In the genomic region with DNA sequence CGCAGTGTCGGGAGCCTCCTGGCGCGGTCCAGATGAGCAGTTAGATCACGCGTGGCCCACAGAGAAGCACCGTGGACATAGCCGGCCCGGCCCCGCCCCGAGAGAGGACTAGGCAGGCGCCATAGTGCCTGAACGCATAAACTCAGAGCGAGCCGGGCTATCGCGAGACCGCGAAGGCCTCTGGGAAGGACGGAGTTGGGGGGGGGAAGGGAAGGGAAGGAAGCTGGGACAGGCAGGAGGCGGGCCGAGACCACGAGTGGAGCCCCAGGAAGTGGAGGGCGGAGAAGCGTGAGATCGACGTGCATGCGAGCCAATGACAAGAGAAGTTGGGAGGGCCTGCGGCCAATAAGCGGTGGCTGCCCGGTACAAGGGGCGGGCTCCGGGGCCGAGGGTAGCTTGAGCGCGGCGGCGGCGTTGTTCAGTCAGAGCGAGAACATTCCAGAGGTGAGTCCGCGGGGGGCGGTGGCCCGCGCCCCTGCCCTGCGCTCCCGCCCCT, we compare ENCODE assay signal across 8 mouse cellular contexts. TPM values are rescaled to one million over a fixed set of nuclear protein-coding genes. Genes with fewer than 3 reads are reported as not detected.
DNase-seq lines count a peak whose midpoint lies in the region; ATAC-seq and TF ChIP-seq lines count a peak whose summit lies in the region.

Gene Eif5 (plus strand): TSS at position 221 of the 496 bp plus-strand sequence.

- no peak for TF ChIP-seq CTCF in C2C12 (IDR thresholded peaks at IDR 0.05; ENCODE audit: control insufficient read depth, insufficient read depth, insufficient read length)
- TF ChIP-seq CTCF in brain, embryonic 14.5 days (IDR thresholded peaks at IDR 0.05; ENCODE audit: borderline replicate concordance, extremely low read depth, insufficient read depth, insufficient read length) = no peak
- no peak for TF ChIP-seq CTCF in liver, adult 2 months (IDR thresholded peaks at IDR 0.05; ENCODE audit: low read depth, low read length)

- WGBS in heart, embryonic 11.5 days (ENCODE audit: insufficient replicate concordance) = under 1% methylated on average over 44 of the region's 47 CpGs
- WGBS in kidney, embryonic 16.5 days = 0% methylated on average over 40 of the region's 47 CpGs
- under 1% methylated on average over 46 of the region's 47 CpGs for whole genome bisulfite sequencing in liver, adult 2 months

- H3K4me1 ChIP-seq in erythroblast, embryonic 14.5 days (ENCODE audit: control insufficient read depth) = peaks cover 61% of the 10 kb centered on the region
- peaks cover 26% of the 10 kb centered on the region for H3K4me1 ChIP-seq in heart, embryonic 11.5 days (ENCODE audit: control insufficient read depth, insufficient read depth, low read length)
- peaks cover 35% of the 10 kb centered on the region for H3K4me1 ChIP-seq in kidney, embryonic 16.5 days (ENCODE audit: insufficient read depth, low read length)
- H3K4me1 ChIP-seq in liver, adult 2 months (ENCODE audit: control insufficient read depth, insufficient read depth, low read length) = peaks cover 28% of the 10 kb centered on the region

- TF ChIP-seq POLR2A in brain, embryonic 14.5 days (IDR thresholded peaks at IDR 0.05; ENCODE audit: borderline replicate concordance, extremely low read depth, insufficient read depth, insufficient read length, poor library complexity, severe bottlenecking) = peak; percentile 88; the same call in 1 of the 2 replicates
- TF ChIP-seq POLR2A in liver, adult 2 months (IDR thresholded peaks at IDR 0.05; ENCODE audit: extremely low read depth, insufficient read depth, low read length) = peak; percentile 90
- peak; percentile 68 for TF ChIP-seq POLR2A in myocyte (IDR thresholded peaks at IDR 0.05; ENCODE audit: insufficient read length, low read depth)

- peaks cover 37% of the 10 kb centered on the region for H3K79me3 ChIP-seq in C2C12 (ENCODE audit: low read depth)

- peak within 1 kb of the TSS; percentile 92 for H3K4me2 ChIP-seq in heart, embryonic 11.5 days
- H3K4me2 ChIP-seq in kidney, embryonic 16.5 days (replicated peaks; ENCODE audit: low read depth, low read length) = peak within 1 kb of the TSS; percentile 77
- H3K4me2 ChIP-seq in myocyte (ENCODE audit: low read depth) = peak within 1 kb of the TSS; percentile 92

- H3ac ChIP-seq in C2C12 (ENCODE audit: control insufficient read depth, insufficient read length, low read depth) (peak within 1 kb of the TSS; percentile 99), myocyte (ENCODE audit: control insufficient read depth, insufficient read length) (peak within 1 kb of the TSS; percentile 87)

- H3K4me3 ChIP-seq in C2C12 (ENCODE audit: insufficient read depth, poor library complexity, severe bottlenecking) (peak within 1 kb of the TSS; percentile 99), myocyte (peak within 1 kb of the TSS; percentile 79)
- H3K4me3 ChIP-seq in erythroblast, embryonic 14.5 days (replicated peaks) = peak within 1 kb of the TSS; percentile 74
- peak within 1 kb of the TSS; percentile 98 for H3K4me3 ChIP-seq in heart, embryonic 11.5 days (ENCODE audit: low read depth, low read length)
- peak within 1 kb of the TSS; percentile 99 for H3K4me3 ChIP-seq in kidney, embryonic 16.5 days (ENCODE audit: low read length)
- H3K4me3 ChIP-seq in liver, adult 2 months (ENCODE audit: insufficient read depth, low read depth, low read length) = peak within 1 kb of the TSS; percentile 90

- H3K27me3 ChIP-seq in C2C12 (ENCODE audit: control insufficient read depth, insufficient read depth, insufficient read length) (no peaks in the 10 kb centered on the region), myocyte (ENCODE audit: control insufficient read depth, insufficient read depth, insufficient read length) (no peaks in the 10 kb centered on the region)
- peaks cover 24% of the 10 kb centered on the region for H3K27me3 ChIP-seq in erythroblast, embryonic 14.5 days (ENCODE audit: control insufficient read depth)
- no peaks in the 10 kb centered on the region for H3K27me3 ChIP-seq in heart, embryonic 11.5 days (ENCODE audit: control insufficient read depth, insufficient read depth, low read length)
- H3K27me3 ChIP-seq in kidney, embryonic 16.5 days (ENCODE audit: insufficient read depth, low read length) = no peaks in the 10 kb centered on the region
- H3K27me3 ChIP-seq in liver, adult 2 months (ENCODE audit: control insufficient read depth, insufficient read depth, low read length) = no peaks in the 10 kb centered on the region
- H3K27me3 ChIP-seq in splenic B cell, adult 2 months (ENCODE audit: control insufficient read depth, insufficient read depth, low read length, poor library complexity, severe bottlenecking) = no peaks in the 10 kb centered on the region

- peak; percentile 97 for ATAC-seq in heart, embryonic 11.5 days (replicated peaks; ENCODE audit: insufficient number of reproducible peaks, low FRiP score, low TSS enrichment)
- ATAC-seq in kidney, embryonic 16.5 days (ENCODE audit: low FRiP score, low TSS enrichment) = peak; percentile 99

- H3K36me3 ChIP-seq in C2C12 (ENCODE audit: control insufficient read depth, insufficient read depth) (peaks cover 42% of the 10 kb centered on the region), myocyte (ENCODE audit: control insufficient read depth, insufficient read depth) (peaks cover 35% of the 10 kb centered on the region)
- H3K36me3 ChIP-seq in erythroblast, embryonic 14.5 days (ENCODE audit: control insufficient read depth) = peaks cover 43% of the 10 kb centered on the region
- peaks cover 27% of the 10 kb centered on the region for H3K36me3 ChIP-seq in heart, embryonic 11.5 days (ENCODE audit: control insufficient read depth, insufficient read depth, low read length)
- H3K36me3 ChIP-seq in kidney, embryonic 16.5 days (ENCODE audit: insufficient read depth, low read length) = peaks cover 23% of the 10 kb centered on the region
- peaks cover 36% of the 10 kb centered on the region for H3K36me3 ChIP-seq in liver, adult 2 months (ENCODE audit: control insufficient read depth, insufficient read depth, low read length)
- H3K36me3 ChIP-seq in splenic B cell, adult 2 months (ENCODE audit: control insufficient read depth, insufficient read depth, low read length, poor library complexity, severe bottlenecking) = peaks cover 18% of the 10 kb centered on the region

- peak within 1 kb of the TSS; percentile 98 for H3K27ac ChIP-seq in heart, embryonic 11.5 days (ENCODE audit: low read depth, low read length)
- H3K27ac ChIP-seq in kidney, embryonic 16.5 days (ENCODE audit: low read length) = peak within 1 kb of the TSS; percentile 96
- H3K27ac ChIP-seq in liver, adult 2 months (replicated peaks; ENCODE audit: insufficient read depth, low read depth, low read length) = peak within 1 kb of the TSS; percentile 97

- peak; percentile 100 for DNase-seq in brain, embryonic 14.5 days (ENCODE audit: low read depth)
- peak; percentile 90 for DNase-seq in liver, adult 2 months (ENCODE audit: extremely low read depth, low read depth, low spot score)
- DNase-seq in splenic B cell, adult 2 months (ENCODE audit: low read depth, low spot score) = peak; percentile 99

- peaks cover 2% of the 10 kb centered on the region; the same call in 1 of the 2 replicates for H3K9me3 ChIP-seq in erythroblast, embryonic 14.5 days (ENCODE audit: control insufficient read depth, low read length)
- H3K9me3 ChIP-seq in heart, embryonic 11.5 days (replicated peaks; ENCODE audit: control insufficient read depth, low read length) = no peaks in the 10 kb centered on the region
- H3K9me3 ChIP-seq in kidney, embryonic 16.5 days (ENCODE audit: low read length) = no peaks in the 10 kb centered on the region

- H3K9ac ChIP-seq in heart, embryonic 11.5 days (ENCODE audit: low read depth, low read length) = peak within 1 kb of the TSS; percentile 100
- peak within 1 kb of the TSS; percentile 98 for H3K9ac ChIP-seq in kidney, embryonic 16.5 days (replicated peaks; ENCODE audit: low read length)
- H3K9ac ChIP-seq in liver, adult 2 months (ENCODE audit: low read depth, low read length) = peak within 1 kb of the TSS; percentile 97

- H3K79me2 ChIP-seq in C2C12 (ENCODE audit: control insufficient read depth, insufficient read depth) (peaks cover 56% of the 10 kb centered on the region), myocyte (ENCODE audit: control insufficient read depth, insufficient read depth) (peaks cover 39% of the 10 kb centered on the region)
- peaks cover 13% of the 10 kb centered on the region; the same call in 1 of the 2 replicates for H3K79me2 ChIP-seq in liver, adult 2 months (ENCODE audit: control insufficient read depth, insufficient read depth, low read length)

TF ChIP-seq in C2C12, 6 proteins besides CTCF, POLR2A, EP300 and RAD21:
- TF ChIP-seq CEBPB (IDR thresholded peaks at IDR 0.05; ENCODE audit: low read depth) (no peak), FOSL1 (IDR thresholded peaks at IDR 0.05; ENCODE audit: insufficient read depth, low read length, poor library complexity, severe bottlenecking) (no peak), USF1 (IDR thresholded peaks at IDR 0.05; ENCODE audit: low read depth) (no peak)

TF ChIP-seq in myocyte, 11 proteins besides CTCF, POLR2A, EP300 and RAD21:
- peak; percentile 78 for TF ChIP-seq POLR2AphosphoS2 (IDR thresholded peaks at IDR 0.05; ENCODE audit: insufficient read length, low read depth)
- TF ChIP-seq MYOD1 (IDR thresholded peaks at IDR 0.05; ENCODE audit: control insufficient read depth in 1 of 3, insufficient read length in 2 of 3, low read depth in 2 of 3) = no peak
- TF ChIP-seq USF1 (IDR thresholded peaks at IDR 0.05; ENCODE audit: low read depth) = no peak

RNA-seq across cellular contexts. Expression of gene Eif5, which starts in this region (rescaled TPM):
- polyA plus RNA-seq in C2C12 (2012; fragmentation: generic; extraction: Trizol) = 91.0 TPM
- polyA plus RNA-seq in brain, embryonic 14.5 days (2012; rRNA removed) = 147 and 167 TPM in 2 replicates
- 16.6 and 23.0 TPM in 2 replicates for polyA plus RNA-seq in erythroblast, embryonic 14.5 days (2012)
- 478 and 505 TPM in 2 replicates for polyA plus RNA-seq in heart, embryonic 11.5 days (2014; fragmentation: Nextera tagmentation; extraction: Ambion mirVana)
- 481 and 498 TPM in 2 replicates for polyA plus RNA-seq in kidney, embryonic 16.5 days (2015; fragmentation: Nextera tagmentation; extraction: Ambion mirVana)
- total RNA-seq in liver, adult 2 months (2014; rRNA removed) = 94.2 and 121 TPM in 2 replicates
- polyA plus RNA-seq in liver, adult 2 months (2012; rRNA removed) = 93.7 and 96.3 TPM in 2 replicates
- 57.6 TPM for polyA plus RNA-seq in myocyte (2012; fragmentation: generic; extraction: Trizol)

Comparison
In these comparisons a context has a peak if more than half of its experiments do, and no peak if none do; other contexts are left out.
1. Peak in every context shown above with its lines: DNase-seq, ATAC-seq, H3K4me3 ChIP-seq and H3K27ac ChIP-seq.